Mouse (Mus musculus): ENCODE results near the gene Ifnab.

DNA sequence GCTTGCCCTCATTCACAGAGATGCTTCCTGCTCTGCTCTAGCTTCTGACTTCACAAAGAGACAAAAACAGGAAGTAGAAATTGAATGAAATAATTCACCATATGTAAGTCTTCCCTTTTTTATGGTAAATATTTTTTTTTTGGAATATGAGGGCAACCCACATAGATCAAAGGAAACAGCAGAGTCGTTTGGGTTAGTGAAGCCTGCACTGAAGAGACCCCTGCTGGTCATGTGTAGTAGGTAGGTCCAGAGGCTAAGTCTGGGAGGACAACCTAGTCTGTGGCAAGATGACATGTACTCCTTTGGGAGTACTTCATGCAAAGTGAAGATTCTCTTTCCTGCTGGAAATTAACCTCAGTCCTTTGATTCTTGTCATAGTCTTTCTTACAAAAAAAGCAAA is 36.2 kb upstream of the Ifnab start:
- TF ChIP-seq EP300 (IDR thresholded peaks at IDR 0.05; ENCODE audit: insufficient read depth, low read depth, low read length) (peak; percentile 55; the same call in 1 of the 2 replicates), POLR2A (IDR thresholded peaks at IDR 0.05; ENCODE audit: insufficient read depth, low read depth, low read length) (no peak)
